Mouse (Mus musculus): ENCODE measurements around the gene Tanc2.

GRCm38 (mm10) chr11:105959355-105959754 lies 369.6 kb downstream of the Tanc2 start:
- no peak for TF ChIP-seq POLR2A (IDR thresholded peaks at IDR 0.05; ENCODE audit: insufficient read depth, low read length)
- TF ChIP-seq CTCF (IDR thresholded peaks at IDR 0.05; ENCODE audit: low read depth, low read length): no peak
- no peak for TF ChIP-seq EP300 (IDR thresholded peaks at IDR 0.05; ENCODE audit: insufficient read depth, low read depth, low read length)

All from ES-Bruce4 (cell line).